Mouse (Mus musculus) ES-E14 (cell line): ENCODE measurements around the gene Creb1.

Experiments used
- HCFC1 ChIP-seq: IDR thresholded peaks from 2 replicates; pipeline ENCODE4 v1.6.1; 2012; ENCODE audit warnings: low read length, inconsistent platforms, borderline replicate concordance; ENCODE audit not compliant: insufficient read depth
- ZC3H11A ChIP-seq: IDR thresholded peaks from 2 replicates; pipeline ENCODE4 v1.6.1; 2012; ENCODE audit warnings: low read depth, mild to moderate bottlenecking, inconsistent platforms, low read length, borderline replicate concordance

- TF ChIP-seq HCFC1, result no peak
- TF ChIP-seq ZC3H11A, result no peak
Measured at GRCm38 (mm10) chr1:64560105-64560504, 27.7 kb downstream of the Creb1 start.
